Mouse (Mus musculus): ENCODE measurements at regions not wholly inside any gene's neighbourhood (a gene's known extent, or its start where the extent isn't known, plus 50 kb on each side); places are given as distances from the start of the nearest gene placed in this dataset.

- DNase-seq: no peak
Observed at GRCm38 (mm10) chr14:18391824-18392486, 60.3 kb upstream of the Ube2e1 start.

GRCm38 (mm10) chr14:18389390-18389789, 57.7 kb upstream of the Ube2e1 start:
- no peak for DNase-seq

- peak in 1 of 2 experiments; percentile 13 for DNase-seq
Observed at GRCm38 (mm10) chr14:18385953-18386668, 54.5 kb upstream of the Ube2e1 start.

Data from kidney, postnatal 36 days (tissue).